Mouse (Mus musculus): ENCODE results near the gene Flad1.

Gene Flad1

GRCm38 (mm10) chr3:89383651-89384255, 27.9 kb downstream of the Flad1 start:
- no peak for DNase-seq (ENCODE audit: extremely low read depth, low read depth)

GRCm38 (mm10) chr3:89382950-89383349, 28.7 kb downstream of the Flad1 start:
- DNase-seq (ENCODE audit: extremely low read depth, low read depth): no peak

GRCm38 (mm10) chr3:89382033-89382882, 29.4 kb downstream of the Flad1 start:
- no peak for DNase-seq (ENCODE audit: extremely low read depth, low read depth)

GRCm38 (mm10) chr3:89381233-89381632, 30.4 kb downstream of the Flad1 start:
- no peak for DNase-seq (ENCODE audit: extremely low read depth, low read depth)

GRCm38 (mm10) chr3:89380711-89381110, 31.0 kb downstream of the Flad1 start:
- no peak for DNase-seq (ENCODE audit: extremely low read depth, low read depth)

GRCm38 (mm10) chr3:89380291-89380690, 31.4 kb downstream of the Flad1 start:
- no peak for DNase-seq (ENCODE audit: extremely low read depth, low read depth)

- DNase-seq (ENCODE audit: extremely low read depth, low read depth): no peak
Observed at GRCm38 (mm10) chr3:89379388-89380131, 32.1 kb downstream of the Flad1 start.

GRCm38 (mm10) chr3:89378394-89379067, 33.1 kb downstream of the Flad1 start:
- DNase-seq (ENCODE audit: extremely low read depth, low read depth): no peak

GRCm38 (mm10) chr3:89377831-89378230, 33.8 kb downstream of the Flad1 start:
- DNase-seq (ENCODE audit: extremely low read depth, low read depth): no peak

GRCm38 (mm10) chr3:89373581-89374231, 38.0 kb downstream of the Flad1 start:
- DNase-seq (ENCODE audit: extremely low read depth, low read depth): no peak

- DNase-seq (ENCODE audit: extremely low read depth, low read depth): no peak
Observed at GRCm38 (mm10) chr3:89367338-89367737, 44.3 kb downstream of the Flad1 start.

- no peak for DNase-seq (ENCODE audit: extremely low read depth, low read depth)
Observed at GRCm38 (mm10) chr3:89365486-89366414, 45.9 kb downstream of the Flad1 start.

GRCm38 (mm10) chr3:89365153-89365485, 46.6 kb downstream of the Flad1 start, which contains the start of gene Dcst1:
TSS of gene Dcst1 (minus strand) at chr3:89365253.
- DNase-seq (ENCODE audit: extremely low read depth, low read depth): no peak

- no peak for DNase-seq (ENCODE audit: extremely low read depth, low read depth)
Observed at GRCm38 (mm10) chr3:89364631-89365030, 47.0 kb downstream of the Flad1 start.

- DNase-seq (ENCODE audit: extremely low read depth, low read depth): no peak
Observed at GRCm38 (mm10) chr3:89361675-89362074, 50.0 kb downstream of the Flad1 start, which contains the start of gene Dcst2. TSS of gene Dcst2 (plus strand) at chr3:89361975.

- DNase-seq (ENCODE audit: extremely low read depth, low read depth): peak; percentile 77
Observed at GRCm38 (mm10) chr3:89360237-89360636, 51.4 kb downstream of the Flad1 start.

- DNase-seq (ENCODE audit: extremely low read depth, low read depth): no peak
Observed at GRCm38 (mm10) chr3:89359630-89360029, 52.0 kb downstream of the Flad1 start.

- DNase-seq (ENCODE audit: extremely low read depth, low read depth): no peak
Observed at GRCm38 (mm10) chr3:89356029-89356428, 55.6 kb downstream of the Flad1 start.

- DNase-seq (ENCODE audit: extremely low read depth, low read depth): no peak
Observed at GRCm38 (mm10) chr3:89355512-89355902, 56.2 kb downstream of the Flad1 start.
